Mouse (Mus musculus) heart, embryonic 15.5 days (tissue): ENCODE measurements around the gene Trim56. TPM values are rescaled to one million over a fixed set of nuclear protein-coding genes. Genes with fewer than 3 reads are reported as not detected.

ENCODE experiments used
- polyA plus RNA-seq: library from polyadenylated mRNA; unstranded; fragments of >200 nt; fragmentation: Nextera tagmentation; extraction: Ambion mirVana; gene quantifications from 2 replicates; pipeline ENCODE4 v1.2.1, GENCODE M21; 2015

Gene Trim56
- polyA plus RNA-seq, 1 experiment from 2014 or later = 6.5 TPM

Other genes with a start within 250 kb of the Trim56 start
- 13.9 and 19.7 TPM in 2 replicates for gene Col26a1, start 233.0 kb downstream of the Trim56 start, polyA plus RNA-seq
- gene Ift22, start 208.1 kb downstream of the Trim56 start, polyA plus RNA-seq = 34.3 and 40.6 TPM in 2 replicates
- 221 and 240 TPM in 2 replicates for gene Fis1, start 162.9 kb downstream of the Trim56 start, polyA plus RNA-seq
- 6.3 and 6.7 TPM in 2 replicates for gene Cldn15, start 149.6 kb downstream of the Trim56 start, polyA plus RNA-seq
- 34.9 and 50.1 TPM in 2 replicates for gene Plod3, start 129.2 kb downstream of the Trim56 start, polyA plus RNA-seq
- gene Znhit1, start 128.2 kb downstream of the Trim56 start, polyA plus RNA-seq = 79.5 and 79.9 TPM in 2 replicates
- 0.10 TPM in 1 of 2 replicates, not detected in the other for gene Vgf, start 89.8 kb downstream of the Trim56 start, polyA plus RNA-seq
- gene Ap1s1, start 70.1 kb downstream of the Trim56 start, polyA plus RNA-seq = 120 and 132 TPM in 2 replicates
- gene Serpine1, start 43.9 kb downstream of the Trim56 start, polyA plus RNA-seq = 1.3 and 1.4 TPM in 2 replicates
- not detected in 2 replicates for gene Muc3, start 33.1 kb upstream of the Trim56 start, polyA plus RNA-seq
- 0.15 and 0.25 TPM in 2 replicates for gene Muc3a, start 96.2 kb upstream of the Trim56 start, polyA plus RNA-seq
- 8.1 and 15.8 TPM in 2 replicates for gene Ache, start 171.3 kb upstream of the Trim56 start, polyA plus RNA-seq
- gene Ufsp1, start 178.4 kb upstream of the Trim56 start, polyA plus RNA-seq = 6.1 and 11.2 TPM in 2 replicates
- gene Srrt, start 191.5 kb upstream of the Trim56 start, polyA plus RNA-seq = 70.5 and 95.7 TPM in 2 replicates
- 37.7 and 53.3 TPM in 2 replicates for gene Trip6, start 198.2 kb upstream of the Trim56 start, polyA plus RNA-seq
- gene Slc12a9, start 217.4 kb upstream of the Trim56 start, polyA plus RNA-seq = 6.5 and 10.4 TPM in 2 replicates
- 32.9 and 42.9 TPM in 2 replicates for gene Ephb4, start 233.9 kb upstream of the Trim56 start, polyA plus RNA-seq